In the genomic region with DNA sequence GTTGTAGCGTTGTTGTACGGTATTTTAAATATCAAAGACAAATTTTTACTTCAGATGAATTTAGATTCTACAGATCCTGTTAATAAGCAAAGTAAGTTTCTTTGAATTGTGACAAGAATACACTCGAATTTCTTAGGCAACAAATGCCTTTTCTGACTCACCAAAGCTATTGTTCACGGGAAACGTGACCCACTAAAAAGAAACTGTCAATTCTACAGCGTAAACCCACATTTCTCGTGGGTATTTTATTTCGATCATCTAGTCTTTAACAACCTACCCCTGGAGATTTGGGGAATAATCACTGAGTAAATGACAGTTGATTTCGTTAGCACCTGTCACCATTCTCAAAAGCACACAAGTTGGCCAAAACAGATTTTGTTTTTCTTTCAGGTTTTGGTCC, we compare ENCODE assay signal across 8 mouse cellular contexts. TPM values are rescaled to one million over a fixed set of nuclear protein-coding genes. Genes with fewer than 3 reads are reported as not detected.
DNase-seq lines count a peak whose midpoint lies in the region; ATAC-seq lines count a peak whose summit lies in the region.

No protein-coding gene starts in this region.

- peak overlapping the region; percentile 99 for H3K27ac ChIP-seq in kidney, embryonic 16.5 days (ENCODE audit: low read length)
- H3K27ac ChIP-seq in brown adipose tissue, adult 24 weeks (replicated peaks; ENCODE audit: low read depth, low read length) = peak overlapping the region; percentile 20; the same call in 1 of the 2 replicates
- H3K27ac ChIP-seq in hindbrain, embryonic 13.5 days = peak overlapping the region; percentile 99
- peak overlapping the region; percentile 94 for H3K27ac ChIP-seq in midbrain, embryonic 15.5 days

- no peaks in the 10 kb centered on the region for H3K27me3 ChIP-seq in kidney, embryonic 16.5 days (ENCODE audit: insufficient read depth, low read length)
- no peaks in the 10 kb centered on the region for H3K27me3 ChIP-seq in hindbrain, embryonic 13.5 days
- H3K27me3 ChIP-seq in midbrain, embryonic 15.5 days (replicated peaks) = no peaks in the 10 kb centered on the region

- peak overlapping the region; percentile 97 for H3K4me3 ChIP-seq in kidney, embryonic 16.5 days (ENCODE audit: low read length)
- peak overlapping the region; percentile 80 for H3K4me3 ChIP-seq in brown adipose tissue, adult 24 weeks (ENCODE audit: insufficient read depth, low read depth, low read length)
- peak overlapping the region; percentile 92 for H3K4me3 ChIP-seq in hindbrain, embryonic 13.5 days
- peak overlapping the region; percentile 93 for H3K4me3 ChIP-seq in midbrain, embryonic 15.5 days

- peak overlapping the region; percentile 99 for H3K9ac ChIP-seq in kidney, embryonic 16.5 days (replicated peaks; ENCODE audit: low read length)
- peak overlapping the region; percentile 98 for H3K9ac ChIP-seq in hindbrain, embryonic 13.5 days
- peak overlapping the region; percentile 94 for H3K9ac ChIP-seq in midbrain, embryonic 15.5 days

- H3K4me2 ChIP-seq in kidney, embryonic 16.5 days (replicated peaks; ENCODE audit: low read depth, low read length) = peak overlapping the region; percentile 61
- peak overlapping the region; percentile 70 for H3K4me2 ChIP-seq in hindbrain, embryonic 13.5 days
- H3K4me2 ChIP-seq in midbrain, embryonic 15.5 days = peak overlapping the region; percentile 59

- H3K9me3 ChIP-seq in kidney, embryonic 16.5 days (ENCODE audit: low read length) = no peaks in the 10 kb centered on the region
- H3K9me3 ChIP-seq in hindbrain, embryonic 13.5 days = no peaks in the 10 kb centered on the region
- H3K9me3 ChIP-seq in midbrain, embryonic 15.5 days = no peaks in the 10 kb centered on the region

- ATAC-seq in kidney, embryonic 16.5 days (ENCODE audit: low FRiP score, low TSS enrichment) = no peak
- ATAC-seq in hindbrain, embryonic 13.5 days (ENCODE audit: low FRiP score) = no peak
- ATAC-seq in midbrain, embryonic 15.5 days (replicated peaks) = no peak
- ATAC-seq in megakaryocyte-erythroid progenitor cell, adult 5-6 weeks (replicated peaks; ENCODE audit: low FRiP score, low TSS enrichment, poor library complexity, severe bottlenecking) = no peak

- DNase-seq in kidney, postnatal 14 days = no peak
- DNase-seq in layer of hippocampus, postnatal 10 days (ENCODE audit: low spot score in 2 of 2) = no peak
- no peak for DNase-seq in urinary bladder, postnatal 10 days (ENCODE audit: low spot score)

- peaks cover 15% of the 10 kb centered on the region for H3K4me1 ChIP-seq in kidney, embryonic 16.5 days (ENCODE audit: insufficient read depth, low read length)
- H3K4me1 ChIP-seq in brown adipose tissue, adult 24 weeks (ENCODE audit: control insufficient read depth, insufficient read depth, insufficient read length, low read length) = no peaks in the 10 kb centered on the region; the same call in 1 of the 2 replicates
- peaks cover 26% of the 10 kb centered on the region for H3K4me1 ChIP-seq in hindbrain, embryonic 13.5 days (replicated peaks)
- peaks cover 28% of the 10 kb centered on the region for H3K4me1 ChIP-seq in midbrain, embryonic 15.5 days

- H3K36me3 ChIP-seq in kidney, embryonic 16.5 days (ENCODE audit: insufficient read depth, low read length) = no peaks in the 10 kb centered on the region
- no peaks in the 10 kb centered on the region for H3K36me3 ChIP-seq in hindbrain, embryonic 13.5 days
- no peaks in the 10 kb centered on the region for H3K36me3 ChIP-seq in midbrain, embryonic 15.5 days (replicated peaks)

- 6% methylated on average over 9 of the region's 9 CpGs for WGBS in kidney, embryonic 16.5 days
- WGBS in hindbrain, embryonic 13.5 days = 9% methylated on average over 9 of the region's 9 CpGs
- WGBS in midbrain, embryonic 15.5 days = 4% methylated on average over 9 of the region's 9 CpGs

RNA-seq across cellular contexts. Expression of gene Ezh2, which starts 1.6 kb away (rescaled TPM):
- 85.0 and 98.1 TPM in 2 replicates for polyA plus RNA-seq in kidney, embryonic 16.5 days (2015; fragmentation: Nextera tagmentation; extraction: Ambion mirVana)
- 12.3 and 14.1 TPM in 2 replicates for polyA plus RNA-seq in brown adipose tissue, adult 24 weeks (2012; ENCODE audit: insufficient read depth, insufficient read length, missing spikeins)
- 102 and 108 TPM in 2 replicates for polyA plus RNA-seq in hindbrain, embryonic 13.5 days (2015; fragmentation: Nextera tagmentation; extraction: Ambion mirVana)
- polyA plus RNA-seq in midbrain, embryonic 15.5 days (2015; fragmentation: Nextera tagmentation; extraction: Ambion mirVana) = 69.0 and 78.7 TPM in 2 replicates
- total RNA-seq in megakaryocyte-erythroid progenitor cell, adult 5-6 weeks (2014; fragmentation: Nextera tagmentation) = 284 and 385 TPM in 2 replicates
- total RNA-seq in megakaryocyte-erythroid progenitor cell, adult 5-6 weeks (2017) = 203 and 340 TPM in 2 replicates
- 10 to 100 TPM; 33.5 to 35.7 TPM for total RNA-seq in layer of hippocampus, postnatal 10 days (2021)

Comparison
In these comparisons a context has a peak if more than half of its experiments do, and no peak if none do; other contexts are left out.
1. H3K27ac ChIP-seq: peak in every context shown above with its lines; median percentile 99 in kidney, embryonic 16.5 days; 99 in hindbrain, embryonic 13.5 days; 94 in midbrain, embryonic 15.5 days; 20 in brown adipose tissue, adult 24 weeks.